Mouse (Mus musculus) kidney, postnatal 0 days (tissue): ENCODE data around the gene H2-Q4. TPM values are rescaled to one million over a fixed set of nuclear protein-coding genes. Genes with fewer than 3 reads are reported as not detected.
A peak's percentile ranks its signal among the peaks of the same experiment; 100 is the strongest.
"Not testable (repeated sequence)": the region's sequence is repeated elsewhere in the genome, so short reads cannot be mapped to it uniquely, and the experiment has no call there.

Experiments
- ATAC-seq: fragments of 200-750 bp; cut with Nextera tagmentation; replicated peaks from 2 replicates; pipeline ENCODE4 v1.8.0; 2017; ENCODE audit warnings: low read depth, moderate number of reproducible peaks, moderate TSS enrichment, moderate library complexity; ENCODE audit not compliant: low FRiP score
- DNase-seq: peaks from one replicate; pipeline ENCODE4 v3.0.0-alpha.2; 2016; ENCODE audit warnings: low spot score
- H3K27ac ChIP-seq: fragments of 300-500 bp; sonication (generic); 2 replicates; pipeline ENCODE4 v1.5.1; 2014; ENCODE audit warnings: mild to moderate bottlenecking
- H3K27me3 ChIP-seq: fragments of 300-500 bp; sonication (generic); 2 replicates; pipeline ENCODE4 v1.6.1; 2014; ENCODE audit warnings: low read length, mixed read lengths; ENCODE audit not compliant: insufficient read depth
- H3K36me3 ChIP-seq: fragments of 300-500 bp; sonication (generic); 2 replicates; pipeline ENCODE4 v1.6.1; 2014; ENCODE audit warnings: low read length, mixed read lengths; ENCODE audit not compliant: insufficient read depth
- H3K4me1 ChIP-seq: fragments of 300-500 bp; sonication (generic); replicated peaks from 2 replicates; pipeline ENCODE4 v1.6.1; 2014; ENCODE audit warnings: antibody characterized with exemption, low read length, mixed read lengths; ENCODE audit not compliant: insufficient read depth
- H3K4me2 ChIP-seq: fragments of 300-500 bp; sonication (generic); 2 replicates; pipeline ENCODE4 v1.6.1; 2014; ENCODE audit warnings: mild to moderate bottlenecking, low read length, moderate library complexity, mixed read lengths
- H3K4me3 ChIP-seq: fragments of 300-500 bp; sonication (generic); replicated peaks from 2 replicates; pipeline ENCODE4 v1.5.1; 2014; ENCODE audit warnings: low read depth, low read length
- H3K9ac ChIP-seq: fragments of 300-500 bp; sonication (generic); 2 replicates; pipeline ENCODE4 v1.6.1; 2014; ENCODE audit warnings: low read depth, low read length
- H3K9me3 ChIP-seq: fragments of 300-500 bp; sonication (generic); replicated peaks from 2 replicates; pipeline ENCODE4 v1.6.1; 2016; ENCODE audit warnings: low read length, inconsistent platforms, mixed read lengths
- CTCF ChIP-seq: IDR thresholded peaks from 2 replicates; pipeline ENCODE4 v1.5.1; 2016; ENCODE audit warnings: antibody characterized with exemption, low read depth, mild to moderate bottlenecking, moderate library complexity
- WGBS: fragments of 180-500 bp; shearing (Covaris S2); extraction: QIAGEN DNeasy Blood & Tissue Kit; methylation state at CpG from one replicate; pipeline ENCODE4 v1.1.7; 2014; 5-methylcytosine and 5-hydroxymethylcytosine counted together
- polyA plus RNA-seq: library from polyadenylated mRNA; unstranded; fragments of >200 nt; fragmentation: Nextera tagmentation; extraction: Ambion mirVana; gene quantifications from 2 replicates; pipeline ENCODE4 v1.2.1, GENCODE M21; 2015

H2-Q4 gene
- polyA plus RNA-seq = 6.1 and 6.8 TPM in 2 replicates

DNA sequence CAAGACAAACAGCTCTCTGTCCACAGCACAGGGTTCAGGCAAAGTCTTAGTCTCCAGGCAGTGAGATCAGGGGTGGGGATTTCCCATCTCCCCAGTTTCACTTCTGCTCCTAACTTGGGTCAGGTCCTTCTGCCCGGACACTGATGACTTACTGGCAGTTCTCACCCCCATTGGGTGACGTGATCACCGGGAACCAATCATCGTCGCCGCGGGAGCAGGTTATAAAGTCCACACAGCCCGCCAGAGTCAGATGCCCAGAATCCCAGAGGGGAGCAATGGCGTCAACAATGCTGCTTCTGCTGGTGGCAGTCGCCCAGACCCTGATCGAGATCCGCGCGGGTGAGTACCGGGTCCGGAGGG, at the start of gene H2-Q4:
Gene H2-Q4, plus strand, starts transcription at position 249 of the 360 bp plus-strand sequence.
- peak within 1 kb of the TSS; percentile 97 for H3K4me2 ChIP-seq
- TF ChIP-seq CTCF = no peak
- DNase-seq = peak; percentile 93
- no peak within 1 kb of the TSS for H3K27ac ChIP-seq
- no peaks in the 10 kb centered on the region for H3K27me3 ChIP-seq
- peak within 1 kb of the TSS; percentile 78 for H3K9ac ChIP-seq
- peak; percentile 96 for ATAC-seq
- no peaks in the 10 kb centered on the region for H3K36me3 ChIP-seq
- H3K4me3 ChIP-seq = peak within 1 kb of the TSS; percentile 79
- WGBS = under 1% methylated on average over 16 of the region's 16 CpGs
- H3K4me1 ChIP-seq = no peaks in the 10 kb centered on the region
- no peaks in the 10 kb centered on the region for H3K9me3 ChIP-seq

DNA sequence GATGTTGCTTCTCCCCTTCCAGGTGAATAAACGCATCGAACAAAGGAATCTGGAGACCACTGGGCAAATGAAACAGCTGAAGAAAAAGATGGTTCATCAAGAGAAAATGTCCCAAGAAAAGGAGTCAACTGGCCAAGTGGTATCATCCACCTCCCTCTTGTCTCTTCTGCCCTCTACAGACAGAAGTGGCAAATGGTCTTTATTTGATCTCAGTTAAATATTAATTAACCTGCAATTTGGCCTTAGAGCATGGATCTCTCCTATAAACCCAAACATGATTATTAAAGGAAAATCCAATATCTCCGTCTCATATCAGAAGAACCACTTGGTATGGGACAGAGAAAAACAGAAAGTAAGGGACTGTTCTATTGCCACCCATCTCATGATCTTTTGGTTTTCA, 49.7 kb upstream of the H2-Q4 start:
- WGBS = 59% methylated on average over 3 of the region's 3 CpGs

DNA sequence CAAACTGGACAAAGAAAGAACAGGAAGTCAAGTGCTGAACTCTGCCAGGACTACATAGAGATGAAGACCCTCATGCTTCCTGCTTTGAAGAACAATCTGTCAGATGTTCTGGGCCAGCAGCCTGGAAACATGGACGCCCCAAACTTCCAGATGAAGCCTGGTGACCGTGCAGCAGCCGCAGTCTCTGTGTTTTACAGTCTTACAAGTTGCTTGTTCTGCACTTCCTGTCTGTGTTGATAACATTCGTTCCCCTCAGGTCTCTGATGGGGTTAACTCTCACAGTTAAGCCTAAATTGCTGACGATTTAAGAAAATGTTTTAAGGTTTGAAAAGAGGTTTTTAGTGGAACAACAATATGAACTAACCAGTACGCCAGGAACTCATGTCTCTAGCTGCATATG, 47.9 kb upstream of the H2-Q4 start:
- ATAC-seq, H3K27ac ChIP-seq, DNase-seq, H3K4me3 ChIP-seq, H3K9me3 ChIP-seq, H3K27me3 ChIP-seq, H3K4me1 ChIP-seq, H3K36me3 ChIP-seq, H3K4me2 ChIP-seq, H3K9ac ChIP-seq: not testable (repeated sequence)
- 50% methylated on average over 6 of the region's 6 CpGs for WGBS

More for the DNA sequence above, 49.7 kb upstream of the H2-Q4 start:
- not testable (repeated sequence) for H3K27me3 ChIP-seq, DNase-seq, H3K36me3 ChIP-seq, H3K4me2 ChIP-seq, H3K9ac ChIP-seq, H3K27ac ChIP-seq, H3K4me1 ChIP-seq, H3K4me3 ChIP-seq, H3K9me3 ChIP-seq, ATAC-seq

DNA sequence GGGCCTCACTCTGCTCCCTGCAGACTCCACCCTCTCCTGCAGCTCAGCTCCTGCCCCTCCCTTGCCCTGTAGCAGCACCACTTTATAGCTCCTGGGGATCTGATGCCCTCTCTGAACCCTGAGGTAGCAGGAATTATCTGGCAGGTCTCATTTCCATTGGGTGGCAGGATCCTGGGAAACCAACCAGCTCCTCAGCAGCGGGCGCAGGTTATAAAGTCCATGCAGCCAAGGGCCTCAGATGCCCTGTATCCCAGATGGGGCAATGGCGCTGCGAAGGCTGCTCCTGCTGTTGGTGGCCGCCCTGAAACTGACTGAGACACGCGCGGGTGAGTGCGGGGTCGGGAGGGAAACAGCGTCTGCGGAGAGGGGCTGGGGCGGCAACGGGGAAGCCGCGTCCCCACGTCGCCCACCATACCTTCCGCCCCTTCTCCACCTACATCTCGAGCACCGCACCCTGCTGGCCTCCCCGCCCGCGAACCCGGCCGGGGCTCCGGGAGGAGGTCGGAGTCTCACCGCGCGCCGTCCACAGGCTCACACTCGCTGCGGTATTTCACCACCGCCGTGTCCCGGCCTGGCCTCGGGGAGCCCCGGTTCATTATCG, 37.2 kb upstream of the H2-Q4 start, which contains the start of gene H2-Q2:
Gene H2-Q2, plus strand, starts transcription at position 172 of the 601 bp plus-strand sequence.
- 1% methylated on average over 39 of the region's 40 CpGs for WGBS
- Histone ChIP-seq H3K27ac (no peak within 1 kb of the TSS), H3K9me3 (no peaks in the 10 kb centered on the region), H3K36me3 (no peaks in the 10 kb centered on the region), H3K9ac (peak within 1 kb of the TSS; percentile 31; the same call in 1 of the 2 replicates), H3K4me2 (peak within 1 kb of the TSS; percentile 74), H3K4me3 (peak within 1 kb of the TSS; percentile 39), H3K27me3 (no peaks in the 10 kb centered on the region), H3K4me1 (0 out of 2 replicates have a peak, but pooled peaks cover 6% of the 10 kb centered on the region)
- TF ChIP-seq CTCF = no peak
- DNase-seq (peak; percentile 5), ATAC-seq (no peak)

DNA sequence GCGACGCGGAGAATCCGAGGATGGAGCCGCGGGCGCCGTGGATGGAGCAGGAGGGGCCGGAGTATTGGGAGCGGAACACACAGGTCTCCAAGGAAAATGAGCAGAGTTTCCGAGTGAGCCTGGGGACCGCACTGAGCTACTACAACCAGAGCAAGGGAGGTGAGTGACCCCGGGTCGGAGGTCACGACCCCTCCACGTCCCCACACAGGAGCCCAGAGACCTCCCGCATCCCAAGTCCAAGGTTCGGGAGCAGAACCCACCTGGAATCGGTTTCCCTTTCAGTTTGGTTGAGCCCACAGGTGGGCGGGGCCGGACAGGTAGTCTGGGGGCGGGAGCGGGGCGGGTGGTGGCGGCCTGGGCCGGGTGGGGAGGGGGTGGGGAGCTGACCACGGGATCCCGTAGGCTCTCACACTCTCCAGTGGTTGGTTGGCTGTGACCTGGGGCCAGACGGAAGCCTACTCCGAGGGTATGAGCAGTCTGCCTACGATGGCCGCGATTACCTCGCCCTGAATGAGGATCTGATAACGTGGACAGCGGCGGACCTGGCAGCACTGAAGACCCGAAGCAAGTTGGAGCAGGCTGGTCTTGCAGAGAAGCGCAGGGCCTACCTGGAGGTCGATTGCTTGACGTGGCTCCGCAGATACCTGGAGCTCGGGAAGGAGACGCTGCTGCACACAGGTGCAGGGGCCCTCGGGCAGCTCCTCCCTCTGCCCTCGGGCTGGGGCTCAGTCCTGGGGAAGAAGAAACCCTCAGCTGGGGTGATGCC, 36.5 kb upstream of the H2-Q4 start:
- no peaks in the 10 kb centered on the region for H3K36me3 ChIP-seq
- no peak for DNase-seq
- peak; percentile 78 for ATAC-seq
- H3K9me3 ChIP-seq = no peaks in the 10 kb centered on the region
- H3K9ac ChIP-seq = peak overlapping the region; percentile 31; the same call in 1 of the 2 replicates
- H3K27me3 ChIP-seq = no peaks in the 10 kb centered on the region
- 0 out of 2 replicates have a peak, but pooled peaks cover 6% of the 10 kb centered on the region for H3K4me1 ChIP-seq
- H3K4me3 ChIP-seq = peak overlapping the region; percentile 39
- no peak overlapping the region for H3K27ac ChIP-seq
- TF ChIP-seq CTCF = no peak
- H3K4me2 ChIP-seq = peak overlapping the region; percentile 74
- 2% methylated on average over 46 of the region's 46 CpGs for WGBS

DNA sequence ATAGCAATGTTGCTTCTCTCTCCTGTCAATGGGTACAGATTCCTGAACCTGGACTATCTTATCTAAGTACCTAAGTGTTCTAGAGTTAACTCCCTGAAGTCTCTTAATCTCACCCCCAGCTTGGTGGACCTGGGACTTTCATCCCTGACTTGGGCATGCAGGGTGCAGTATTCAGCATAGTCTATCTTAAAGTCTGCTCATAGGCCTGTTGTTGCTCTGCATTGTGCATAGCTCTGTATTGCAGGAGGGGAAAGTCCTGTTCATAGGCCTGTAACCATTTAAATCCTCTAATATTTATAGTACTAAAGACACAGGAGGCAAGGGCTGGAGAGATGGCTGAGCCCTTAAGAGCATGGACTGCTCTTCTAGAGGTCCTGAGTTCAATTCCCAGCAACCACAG, 31.8 kb upstream of the H2-Q4 start:
- not testable (repeated sequence) for H3K4me3 ChIP-seq, ATAC-seq, H3K27me3 ChIP-seq, H3K4me2 ChIP-seq, DNase-seq, H3K9me3 ChIP-seq, H3K36me3 ChIP-seq, H3K27ac ChIP-seq, H3K9ac ChIP-seq, H3K4me1 ChIP-seq

DNA sequence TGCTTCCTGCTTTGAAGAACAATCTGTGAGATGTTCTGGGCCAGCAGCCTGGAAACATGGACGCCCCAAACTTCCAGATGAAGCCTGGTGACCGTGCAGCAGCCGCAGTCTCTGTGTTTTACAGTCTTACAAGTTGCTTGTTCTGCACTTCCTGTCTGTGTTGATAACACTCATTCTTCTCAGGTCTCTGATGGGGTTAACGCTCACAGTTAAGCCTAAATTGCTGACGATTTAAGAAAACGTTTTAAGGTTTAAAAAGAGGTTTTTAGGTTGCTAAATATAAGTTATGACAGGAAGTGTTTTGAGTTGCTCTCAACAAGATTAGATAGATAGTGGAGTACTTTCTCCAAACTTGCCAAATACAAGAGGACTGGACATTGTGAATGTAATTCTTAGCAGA, 26.1 kb upstream of the H2-Q4 start:
- ATAC-seq, H3K9me3 ChIP-seq, H3K4me1 ChIP-seq, H3K27ac ChIP-seq, H3K4me2 ChIP-seq, DNase-seq, H3K36me3 ChIP-seq, H3K4me3 ChIP-seq, H3K9ac ChIP-seq, H3K27me3 ChIP-seq: not testable (repeated sequence)
- 41% methylated on average over 6 of the region's 6 CpGs for WGBS
